Mouse (Mus musculus): ENCODE measurements at regions not wholly inside any gene's neighbourhood (a gene's known extent, or its start where the extent isn't known, plus 50 kb on each side); places are given as distances from the start of the nearest gene placed in this dataset.

GRCm38 (mm10) chr4:34437316-34437715, 113.4 kb upstream of the Akirin2 start:
- Histone ChIP-seq H3K4me1 (ENCODE audit: control insufficient read depth in 1 of 2, insufficient read depth in 2 of 2, low read length in 2 of 2) (no peaks in the 10 kb centered on the region), H3K9ac (ENCODE audit: control insufficient read depth, low read depth, low read length, poor library complexity, severe bottlenecking) (no peak overlapping the region), H3K27me3 (ENCODE audit: control insufficient read depth in 1 of 2, insufficient read depth in 2 of 2, low read length in 2 of 2) (no peaks in the 10 kb centered on the region), H3K27ac (ENCODE audit: control insufficient read depth, low read depth, low read length) (no peak overlapping the region), H3K36me3 (ENCODE audit: control insufficient read depth in 1 of 2, insufficient read depth in 2 of 2, low read length in 2 of 2) (no peaks in the 10 kb centered on the region), H3K79me2 (ENCODE audit: control insufficient read depth, insufficient read depth, low read length, poor library complexity) (no peaks in the 10 kb centered on the region), H3K4me3 (ENCODE audit: control insufficient read depth in 1 of 2, insufficient read depth in 1 of 2, low read depth in 2 of 2, low read length in 2 of 2) (no peak overlapping the region), H3K9me3 (replicated peaks; ENCODE audit: insufficient read depth, low read length) (no peaks in the 10 kb centered on the region)
- no peak for TF ChIP-seq NRF1 (IDR thresholded peaks at IDR 0.05; ENCODE audit: insufficient read depth, low read depth, low read length, poor library complexity, severe bottlenecking)
- no peak for TF ChIP-seq TBP (IDR thresholded peaks at IDR 0.05; ENCODE audit: low read depth, low read length)
- TF ChIP-seq USF2 (IDR thresholded peaks at IDR 0.05; ENCODE audit: borderline replicate concordance in 1 of 2, insufficient read depth in 1 of 2, low read depth in 1 of 2, low read length in 2 of 2): no peak
- TF ChIP-seq UBTF (IDR thresholded peaks at IDR 0.05; ENCODE audit: borderline replicate concordance, insufficient read depth, low read depth, low read length): no peak
- no peak for TF ChIP-seq POLR2AphosphoS5 (IDR thresholded peaks at IDR 0.05; ENCODE audit: borderline replicate concordance, low read depth, low read length)
- no peak for TF ChIP-seq MAX (IDR thresholded peaks at IDR 0.05; ENCODE audit: low read length)
- no peak for DNase-seq (ENCODE audit: low read depth, low spot score)

- no peak for TF ChIP-seq CHD2 (IDR thresholded peaks at IDR 0.05; ENCODE audit: low read length)
- TF ChIP-seq GABPA (IDR thresholded peaks at IDR 0.05; ENCODE audit: low read depth, low read length): no peak
- TF ChIP-seq TBP (IDR thresholded peaks at IDR 0.05; ENCODE audit: low read depth, low read length): no peak
- no peak for TF ChIP-seq MYC (IDR thresholded peaks at IDR 0.05; ENCODE audit: low read depth, low read length)
- TF ChIP-seq POLR2AphosphoS5 (IDR thresholded peaks at IDR 0.05; ENCODE audit: borderline replicate concordance, low read depth, low read length): no peak
- no peak for TF ChIP-seq CHD1 (IDR thresholded peaks at IDR 0.05; ENCODE audit: low read depth, low read length)
- TF ChIP-seq NRF1 (IDR thresholded peaks at IDR 0.05; ENCODE audit: insufficient read depth, low read depth, low read length, poor library complexity, severe bottlenecking): no peak
- TF ChIP-seq ZMIZ1 (IDR thresholded peaks at IDR 0.05; ENCODE audit: low read depth, low read length): no peak
- no peak for TF ChIP-seq USF1 (IDR thresholded peaks at IDR 0.05; ENCODE audit: low read depth, low read length)
- TF ChIP-seq RAD21 (IDR thresholded peaks at IDR 0.05; ENCODE audit: low read depth, low read length): no peak
- no peak for TF ChIP-seq SIN3A (IDR thresholded peaks at IDR 0.05; ENCODE audit: low read length)
- no peak for TF ChIP-seq MAZ (IDR thresholded peaks at IDR 0.05; ENCODE audit: low read depth, low read length)
- TF ChIP-seq ELF1 (IDR thresholded peaks at IDR 0.05; ENCODE audit: low read depth, low read length): no peak
- TF ChIP-seq USF2 (IDR thresholded peaks at IDR 0.05; ENCODE audit: borderline replicate concordance in 1 of 2, insufficient read depth in 1 of 2, low read depth in 1 of 2, low read length in 2 of 2): no peak
- Histone ChIP-seq H3K36me3 (ENCODE audit: control insufficient read depth in 1 of 2, insufficient read depth in 2 of 2, low read length in 2 of 2) (no peaks in the 10 kb centered on the region), H3K4me1 (ENCODE audit: control insufficient read depth in 1 of 2, insufficient read depth in 2 of 2, low read length in 2 of 2) (no peaks in the 10 kb centered on the region), H3K9ac (ENCODE audit: control insufficient read depth, low read depth, low read length, poor library complexity, severe bottlenecking) (no peak overlapping the region), H3K27ac (ENCODE audit: control insufficient read depth, low read depth, low read length) (no peak overlapping the region), H3K9me3 (replicated peaks; ENCODE audit: insufficient read depth, low read length) (no peaks in the 10 kb centered on the region), H3K27me3 (ENCODE audit: control insufficient read depth in 1 of 2, insufficient read depth in 2 of 2, low read length in 2 of 2) (no peaks in the 10 kb centered on the region), H3K79me2 (ENCODE audit: control insufficient read depth, insufficient read depth, low read length, poor library complexity) (no peaks in the 10 kb centered on the region), H3K4me3 (ENCODE audit: control insufficient read depth in 1 of 2, insufficient read depth in 1 of 2, low read depth in 2 of 2, low read length in 2 of 2) (no peak overlapping the region)
- no peak for DNase-seq (ENCODE audit: low read depth, low spot score)
These were observed 101.2 kb upstream of the Akirin2 start for GRCm38 (mm10) chr4:34449582-34449981.
